Mouse (Mus musculus): ENCODE results near the gene Olfr46. TPM values are rescaled to one million over a fixed set of nuclear protein-coding genes. Genes with fewer than 3 reads are reported as not detected.
"Not testable (repeated sequence)": the region's sequence is repeated elsewhere in the genome, so short reads cannot be mapped to it uniquely, and the experiment has no call there.

Olfr46 gene
- total RNA-seq (2021): not detected

GRCm38 (mm10) chr7:140600969-140601368, at the start of gene Olfr46:
Olfr46 (plus strand) TSS chr7:140601269.
- intact Hi-C loops (cut with DNase I); DNase-seq: not testable (repeated sequence)

GRCm38 (mm10) chr7:140567586-140567985, 33.5 kb upstream of the Olfr46 start, which contains the start of gene Olfr538:
Olfr538 (plus strand) TSS chr7:140567886.
- intact Hi-C loops (cut with DNase I): no loop called here
- DNase-seq: no peak

GRCm38 (mm10) chr7:140628670-140629069, 27.6 kb downstream of the Olfr46 start, which contains the start of gene Olfr61:
Olfr61 (plus strand) TSS chr7:140628970.
- intact Hi-C loops (cut with DNase I); DNase-seq: not testable (repeated sequence)

- intact Hi-C loops (cut with DNase I): no loop called here
- no peak for DNase-seq
Observed at GRCm38 (mm10) chr7:140630559-140630958, 29.5 kb downstream of the Olfr46 start.

- intact Hi-C loops (cut with DNase I): no loop called here
- no peak for DNase-seq
Observed at GRCm38 (mm10) chr7:140646152-140646551, 45.1 kb downstream of the Olfr46 start, which contains the start of gene Olfr53. Olfr53 (plus strand) TSS chr7:140646452.

GRCm38 (mm10) chr7:140659630-140660029, 58.6 kb downstream of the Olfr46 start, which contains the start of gene Olfr539:
Olfr539 (plus strand) TSS chr7:140659930.
- intact Hi-C loops (cut with DNase I): no loop called here
- DNase-seq: no peak

Other genes starting within 250 kb of the Olfr46 start
- gene Olfr60, start 239.6 kb upstream of the Olfr46 start, total RNA-seq (2021): not detected
- not detected for gene Olfr530, start 224.9 kb upstream of the Olfr46 start, total RNA-seq (2021)
- not detected for gene Olfr531, start 198.4 kb upstream of the Olfr46 start, total RNA-seq (2021)
- not detected for gene Olfr532, start 179.6 kb upstream of the Olfr46 start, total RNA-seq (2021)
- not detected for gene Olfr533, start 137.9 kb upstream of the Olfr46 start, total RNA-seq (2021)
- gene Olfr535, start 117.1 kb upstream of the Olfr46 start, total RNA-seq (2021): not detected
- gene Olfr536, start 93.9 kb upstream of the Olfr46 start, total RNA-seq (2021): not detected
- not detected for gene Olfr538, start 33.4 kb upstream of the Olfr46 start, total RNA-seq (2021)
- not detected for gene Olfr61, start 27.7 kb downstream of the Olfr46 start, total RNA-seq (2021)
- gene Olfr53, start 45.2 kb downstream of the Olfr46 start, total RNA-seq (2021): not detected
- not detected for gene Olfr539, start 58.7 kb downstream of the Olfr46 start, total RNA-seq (2021)
- gene Olfr45, start 80.7 kb downstream of the Olfr46 start, total RNA-seq (2021): not detected
- gene Olfr541, start 96.0 kb downstream of the Olfr46 start, total RNA-seq (2021): not detected
- gene Cyp2e1, start 162.5 kb downstream of the Olfr46 start, total RNA-seq (2021): under 1 TPM; 0.24 to 0.47 TPM
- gene Syce1, start 186.6 kb downstream of the Olfr46 start, total RNA-seq (2021): not detected
- gene Zfp941, start 220.9 kb downstream of the Olfr46 start, total RNA-seq (2021): under 1 TPM; 0.45 to 0.47 TPM
- not detected for gene Urah, start 233.7 kb downstream of the Olfr46 start, total RNA-seq (2021)
- gene Scgb1c1, start 244.3 kb downstream of the Olfr46 start, total RNA-seq (2021): 10 to 100 TPM; 19.6 to 23.6 TPM
- not detected for gene Odf3, start 246.5 kb downstream of the Olfr46 start, total RNA-seq (2021)